Mouse (Mus musculus) liver, postnatal 0 days (tissue): ENCODE measurements around the gene Ttll3.
A peak's percentile ranks its signal among the peaks of the same experiment; 100 is the strongest.

Experiments
- CTCF ChIP-seq: sonication (generic); IDR thresholded peaks from 2 replicates; pipeline ENCODE4 v1.5.1; 2016; ENCODE audit warnings: antibody characterized with exemption, low read depth
- EP300 ChIP-seq: IDR thresholded peaks from 2 replicates; pipeline ENCODE4 v1.6.1; 2016; ENCODE audit warnings: antibody characterized with exemption, low read depth, mild to moderate bottlenecking

DNA sequence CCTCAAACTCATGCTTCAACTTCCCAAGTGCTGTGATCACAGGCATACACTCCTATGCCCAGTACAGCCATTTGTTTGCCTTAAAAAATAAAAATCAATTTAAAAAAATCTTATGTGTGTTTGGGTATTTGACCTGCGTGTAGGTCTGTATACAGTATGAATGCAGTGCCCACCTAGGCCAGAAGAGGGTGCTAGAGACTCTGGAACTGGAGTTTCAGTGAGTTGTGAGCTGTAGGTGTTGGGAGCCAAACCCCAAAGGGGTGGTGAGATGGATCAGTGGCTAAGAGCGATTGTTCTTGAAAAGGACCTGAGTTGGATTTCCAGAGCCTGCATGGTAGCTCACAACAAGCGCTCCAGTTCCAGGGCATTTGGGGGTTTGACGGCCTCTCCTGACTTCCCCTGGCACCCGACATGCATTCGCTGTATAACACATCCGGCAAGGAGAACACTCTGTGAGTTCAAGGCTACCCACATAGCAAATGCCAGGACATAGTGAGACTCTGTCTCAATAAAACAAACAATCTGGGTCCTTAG lies 52.2 kb downstream of the Ttll3 start:
- TF ChIP-seq CTCF, result peak; percentile 93
- TF ChIP-seq EP300, result no peak
